Mouse (Mus musculus) gastrocnemius, postnatal 14 days (tissue): ENCODE results near the gene Acat2. TPM values are rescaled to one million over a fixed set of nuclear protein-coding genes. Genes with fewer than 3 reads are reported as not detected.
A peak's percentile ranks its signal among the peaks of the same experiment; 100 is the strongest.
"Not testable (repeated sequence)": the region's sequence is repeated elsewhere in the genome, so short reads cannot be mapped to it uniquely, and the experiment has no call there.

Source experiments
- DNase-seq: peaks from one replicate; pipeline ENCODE4 v3.0.0; 2021; ENCODE audit warnings: mixed read lengths
- intact Hi-C: fragments of 180-260 bp; cut with DNase I; formaldehyde crosslinking; loops from one replicate; pipeline ENCODE4 v1.15.1; 2025; ENCODE audit warnings: low total_unique reads
- long read RNA-seq, 2 experiments: library from polyadenylated mRNA; stranded (forward); transcript quantifications; one replicate each; pipeline ENCODE4 v2.0.0; 2021
- total RNA-seq, 2 experiments: library from RNA; stranded (reverse); gene quantifications; 2 replicates each; pipeline ENCODE4 v1.2.3; 2021

Gene Acat2
- 1 to 10 TPM; 4.7 to 6.4 TPM for total RNA-seq
- long read RNA-seq, experiment 1, partial matches to known transcripts, result 0 of 4 reads
- long read RNA-seq, experiment 1, other reads (novel, unspliced or antisense), result 0 of 4 reads
- long read RNA-seq, experiment 2, transcript Acat2-201 (9 exons, 2,250 nt), result major isoform, 6 of 6 reads
- long read RNA-seq, experiment 2, partial matches to known transcripts, result 0 of 6 reads
- long read RNA-seq, experiment 2, other reads (novel, unspliced or antisense), result 0 of 6 reads

GRCm38 (mm10) chr17:12960331-12960873, at the start of gene Acat2:
TSS of gene Acat2 (minus strand) at chr17:12960747.
- intact Hi-C loops, result no loop called here
- DNase-seq, result peak; percentile 92

GRCm38 (mm10) chr17:13009887-13010286, 49.3 kb upstream of the Acat2 start:
- DNase-seq, result no peak
- intact Hi-C loops, result no loop called here

- intact Hi-C loops, result no loop called here
- no peak for DNase-seq
Measured at GRCm38 (mm10) chr17:13008528-13008927, 48.0 kb upstream of the Acat2 start.

GRCm38 (mm10) chr17:13007730-13008425, 47.3 kb upstream of the Acat2 start:
- intact Hi-C loops, result no loop called here
- peak; percentile 100 for DNase-seq

GRCm38 (mm10) chr17:13006984-13007383, 46.4 kb upstream of the Acat2 start:
- intact Hi-C loops, result no loop called here
- DNase-seq, result no peak

GRCm38 (mm10) chr17:13006546-13006945, 46.0 kb upstream of the Acat2 start, which contains the start of gene Sod2:
TSS of gene Sod2 (plus strand) at chr17:13006846.
- DNase-seq, intact Hi-C loops: not testable (repeated sequence)

- intact Hi-C loops, DNase-seq: not testable (repeated sequence)
Measured at GRCm38 (mm10) chr17:13004436-13004835, 43.9 kb upstream of the Acat2 start.

- intact Hi-C loops, result not testable (repeated sequence)
Measured at GRCm38 (mm10) chr17:13002243-13002642, 41.7 kb upstream of the Acat2 start.

GRCm38 (mm10) chr17:12999069-12999468, 38.5 kb upstream of the Acat2 start:
- intact Hi-C loops, result loop anchor here (5.0 kb wide), 1 partner anchor 117 kb away; no protein-coding TSS in a partner anchor
- no peak for DNase-seq

More at GRCm38 (mm10) chr17:13002243-13002642, 41.7 kb upstream of the Acat2 start:
- DNase-seq, result not testable (repeated sequence)

- no peak for DNase-seq
- intact Hi-C loops, result loop anchor here (5.0 kb wide), 1 partner anchor 116 kb away; no protein-coding TSS in a partner anchor
Measured at GRCm38 (mm10) chr17:12997890-12998289, 37.3 kb upstream of the Acat2 start.

GRCm38 (mm10) chr17:12996345-12996744, 35.8 kb upstream of the Acat2 start:
- peak; percentile 39 for DNase-seq
- intact Hi-C loops, result loop anchor here (5.0 kb wide), 1 partner anchor 114 kb away; no protein-coding TSS in a partner anchor

GRCm38 (mm10) chr17:12994069-12994468, 33.5 kb upstream of the Acat2 start, which contains the start of gene Wtap:
TSS of gene Wtap (minus strand) at chr17:12994169.
- no peak for DNase-seq
- intact Hi-C loops, result no loop called here

- peak; percentile 97 for DNase-seq
- intact Hi-C loops, result no loop called here
Measured at GRCm38 (mm10) chr17:12992470-12992991, 32.0 kb upstream of the Acat2 start.

GRCm38 (mm10) chr17:12991635-12992358, 31.2 kb upstream of the Acat2 start:
- DNase-seq, result peak; percentile 90
- intact Hi-C loops, result no loop called here

GRCm38 (mm10) chr17:12991194-12991634, 30.7 kb upstream of the Acat2 start:
- intact Hi-C loops, result no loop called here
- no peak for DNase-seq

- intact Hi-C loops, result no loop called here
- no peak for DNase-seq
Measured at GRCm38 (mm10) chr17:12990567-12991145, 30.1 kb upstream of the Acat2 start.

- intact Hi-C loops, result loop anchor here (10.0 kb wide), 1 partner anchor 73 kb away; the partner anchor contains the start of genes Mrpl18, Pnldc1 and Tcp1
- DNase-seq, result not testable (repeated sequence)
Measured at GRCm38 (mm10) chr17:12988096-12988495, 27.5 kb upstream of the Acat2 start.

GRCm38 (mm10) chr17:12983988-12984387, 23.4 kb upstream of the Acat2 start:
- DNase-seq, result no peak
- intact Hi-C loops, result loop anchor here (10.0 kb wide), 1 partner anchor 69 kb away; the partner anchor contains the start of genes Mrpl18, Pnldc1 and Tcp1

- no peak for DNase-seq
- intact Hi-C loops, result no loop called here
Measured at GRCm38 (mm10) chr17:12978546-12978945, 18.0 kb upstream of the Acat2 start.
